Mouse (Mus musculus) layer of hippocampus, postnatal 25 days (tissue): ENCODE data around the gene Ace. TPM values are rescaled to one million over a fixed set of nuclear protein-coding genes. Genes with fewer than 3 reads are reported as not detected.
A peak's percentile ranks its signal among the peaks of the same experiment; 100 is the strongest.

Experiments
- DNase-seq, 2 experiments: peaks; one replicate each; pipeline ENCODE4 v3.0.0; 2022; ENCODE audit warnings: mixed read lengths in 2 of 2, low spot score in 1 of 2; ENCODE audit errors: extremely low spot score in 1 of 2
- total RNA-seq, 2 experiments: library from RNA; stranded (reverse); gene quantifications; 2 replicates each; pipeline ENCODE4 v1.2.3; 2021

Gene Ace
- total RNA-seq: 1 to 10 TPM; 6.2 to 7.7 TPM

DNA sequence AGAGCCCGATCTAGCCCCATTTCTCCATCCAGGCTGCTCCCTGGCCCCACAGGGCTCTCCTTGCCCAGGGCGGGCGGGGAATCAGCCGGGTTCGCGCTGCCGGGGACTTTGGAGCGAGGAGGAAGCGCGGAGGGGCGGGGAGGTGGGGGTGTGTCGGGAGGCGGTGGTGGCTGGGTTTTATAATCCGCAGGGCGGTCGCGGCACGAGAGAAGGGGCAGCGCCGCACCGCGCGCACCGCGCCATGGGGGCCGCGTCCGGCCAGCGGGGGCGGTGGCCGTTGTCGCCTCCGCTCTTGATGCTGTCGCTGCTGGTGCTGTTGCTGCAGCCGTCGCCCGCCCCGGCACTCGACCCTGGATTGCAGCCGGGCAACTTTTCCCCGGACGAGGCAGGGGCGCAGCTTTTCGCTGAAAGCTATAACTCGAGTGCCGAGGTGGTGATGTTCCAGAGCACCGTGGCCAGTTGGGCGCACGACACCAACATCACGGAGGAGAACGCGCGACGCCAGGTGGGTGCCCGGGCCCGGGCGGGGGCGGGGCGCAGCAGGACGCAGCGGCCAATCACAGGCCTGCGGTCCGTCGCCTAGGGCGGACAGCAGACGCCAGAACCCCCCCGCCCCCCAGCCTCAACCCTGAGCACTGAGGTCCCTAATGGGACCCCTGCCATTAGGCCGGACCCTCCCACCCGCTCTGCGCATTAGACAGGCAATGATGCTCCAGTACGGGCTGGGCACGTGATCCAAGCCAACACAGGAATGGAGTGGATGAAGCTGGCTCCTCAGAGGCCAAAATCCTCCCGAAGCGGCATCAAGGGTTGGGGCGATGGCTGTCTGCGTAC lies at the start of gene Ace:
Gene Ace, plus strand, starts transcription at position 205 of the 834 bp plus-strand sequence.
- DNase-seq: no peak

DNA sequence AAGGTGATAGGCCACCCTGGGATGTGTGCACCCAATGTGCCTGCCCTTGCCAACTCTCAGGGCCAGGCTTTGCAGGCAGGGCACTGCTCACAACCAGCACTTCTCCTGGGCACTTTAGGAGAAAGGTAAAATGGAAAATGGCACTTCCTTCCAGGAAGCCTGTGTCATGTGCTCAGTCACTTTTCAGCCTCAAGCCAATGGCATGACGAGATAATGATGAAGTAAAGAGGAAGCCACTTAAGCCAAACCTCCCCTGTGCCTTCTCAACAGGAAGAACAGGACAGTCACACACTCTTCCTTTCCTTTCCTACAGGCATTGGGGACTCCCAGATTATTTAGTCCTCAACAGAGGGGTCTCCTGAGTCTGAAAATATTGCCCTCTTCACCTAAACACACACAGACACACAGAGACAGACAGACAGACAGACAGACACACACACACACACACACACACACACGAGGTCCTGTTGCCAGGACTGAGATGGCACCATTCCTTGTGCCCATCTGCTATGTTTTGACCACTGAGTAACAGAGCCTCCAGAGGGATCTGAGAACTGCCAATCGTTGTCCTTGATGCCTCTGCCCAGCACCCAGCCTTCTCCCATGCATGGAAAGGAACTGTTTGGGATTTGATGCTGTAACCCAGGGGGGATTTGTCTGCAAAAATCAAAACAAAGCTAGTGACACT lies 47.5 kb upstream of the Ace start:
- DNase-seq: no peak

- no peak for DNase-seq
Measured at GRCm38 (mm10) chr11:105920836-105921235, 46.9 kb upstream of the Ace start.

GRCm38 (mm10) chr11:105921275-105921674 lies 46.5 kb upstream of the Ace start:
- no peak for DNase-seq

DNA sequence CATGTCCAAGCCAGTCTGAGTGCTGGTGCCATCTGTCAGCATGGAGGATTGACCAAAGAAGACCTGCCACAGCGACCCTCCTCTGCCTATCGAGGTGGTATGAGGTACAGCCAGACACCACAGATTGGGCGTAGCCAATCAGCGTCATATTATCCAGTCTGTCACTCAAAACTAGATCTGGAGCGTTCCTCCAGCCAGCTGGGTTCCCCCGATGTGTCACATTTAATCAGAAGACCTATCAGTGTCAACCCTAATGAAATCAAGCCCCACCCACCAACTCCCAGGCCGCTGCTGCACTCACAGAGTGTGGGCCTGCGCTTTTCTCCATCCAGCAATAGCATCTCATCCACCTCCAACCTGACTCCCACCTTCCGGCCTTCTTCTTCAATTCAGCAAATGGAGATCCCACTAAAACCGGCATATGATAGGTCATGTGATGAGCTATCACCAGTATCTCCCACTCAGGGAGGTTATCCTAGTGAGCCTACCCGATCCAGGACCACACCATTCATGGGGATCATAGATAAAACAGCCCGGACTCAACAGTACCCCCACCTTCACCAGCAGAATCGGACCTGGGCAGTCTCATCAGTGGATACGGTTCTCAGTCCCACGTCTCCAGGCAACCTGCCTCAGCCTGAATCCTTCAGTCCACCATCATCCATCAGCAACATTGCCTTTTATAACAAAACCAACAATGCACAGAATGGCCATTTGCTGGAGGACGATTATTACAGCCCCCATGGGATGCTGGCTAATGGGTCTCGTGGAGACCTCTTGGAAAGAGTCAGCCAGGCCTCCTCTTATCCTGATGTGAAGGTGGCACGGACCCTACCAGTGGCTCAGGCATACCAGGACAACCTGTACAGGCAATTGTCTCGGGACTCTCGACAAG lies 44.7 kb upstream of the Ace start:
- no peak for DNase-seq

DNA sequence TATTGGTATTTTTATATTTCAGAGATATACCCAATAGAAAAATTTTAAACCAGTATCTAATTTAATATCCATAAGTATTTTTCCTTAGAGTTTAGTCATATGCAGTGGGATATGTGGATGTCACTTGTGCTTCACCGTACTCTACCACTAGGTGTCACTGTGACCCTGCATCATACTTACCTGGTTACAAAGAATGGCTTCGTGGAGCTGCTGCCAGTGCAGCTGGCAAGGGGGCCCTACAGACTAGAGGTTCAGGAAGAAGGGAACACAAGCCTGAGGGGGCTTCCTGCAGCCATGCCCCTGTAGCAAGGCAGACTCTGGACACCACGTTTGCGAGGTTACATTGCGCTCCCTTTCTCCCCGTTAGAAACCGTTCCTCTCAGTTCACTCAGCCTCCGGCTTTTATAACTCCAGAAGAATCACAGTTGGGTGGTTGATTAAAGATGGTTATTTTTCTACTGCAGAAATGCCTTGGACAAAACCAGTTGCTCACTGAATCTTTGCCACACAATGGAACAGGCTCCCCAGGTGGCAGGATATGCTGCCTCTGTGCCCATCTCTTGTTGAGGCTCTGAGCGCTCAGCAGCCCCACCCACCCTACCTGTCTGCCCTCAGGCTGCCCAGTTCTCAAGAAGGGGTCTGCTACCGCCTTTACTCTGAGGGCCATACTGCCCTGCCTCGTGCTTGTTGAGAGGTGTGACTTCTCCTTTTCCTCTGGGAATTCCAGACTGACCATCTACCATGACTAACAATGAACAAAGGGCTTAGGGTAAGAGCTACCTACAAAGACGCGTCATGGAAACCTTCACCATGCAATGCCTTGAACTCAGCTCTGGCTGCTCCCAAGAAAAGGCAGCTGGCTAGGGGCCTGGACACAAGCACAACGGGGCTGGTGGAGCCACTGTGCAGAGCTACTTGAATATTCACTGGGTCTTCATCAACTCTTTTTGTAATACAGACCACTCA lies 40.4 kb upstream of the Ace start:
- DNase-seq: peak; percentile 53 to 76

- DNase-seq: no peak
Measured at GRCm38 (mm10) chr11:105928171-105928570, 39.6 kb upstream of the Ace start.

GRCm38 (mm10) chr11:105931380-105931779 lies 36.4 kb upstream of the Ace start:
- no peak for DNase-seq

DNA sequence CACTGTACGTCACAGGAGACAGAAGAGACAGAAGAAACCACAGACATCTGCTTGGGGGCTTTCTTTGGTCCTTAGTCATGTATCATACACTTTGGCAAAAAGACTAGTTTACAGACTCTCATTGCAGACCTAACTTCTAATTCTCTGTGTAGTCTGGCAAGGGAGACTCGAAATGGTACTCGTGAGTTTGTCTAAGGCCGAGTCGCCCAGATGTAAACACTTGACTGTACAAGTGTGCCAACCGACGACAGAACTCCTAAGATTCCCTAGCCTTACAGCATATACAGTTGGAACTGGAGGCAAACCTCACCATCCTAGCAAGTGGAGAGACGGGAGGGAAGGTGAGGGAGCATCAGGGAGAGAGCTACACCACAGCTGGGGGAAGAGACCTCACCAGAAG lies 34.0 kb upstream of the Ace start:
- DNase-seq: no peak

DNA sequence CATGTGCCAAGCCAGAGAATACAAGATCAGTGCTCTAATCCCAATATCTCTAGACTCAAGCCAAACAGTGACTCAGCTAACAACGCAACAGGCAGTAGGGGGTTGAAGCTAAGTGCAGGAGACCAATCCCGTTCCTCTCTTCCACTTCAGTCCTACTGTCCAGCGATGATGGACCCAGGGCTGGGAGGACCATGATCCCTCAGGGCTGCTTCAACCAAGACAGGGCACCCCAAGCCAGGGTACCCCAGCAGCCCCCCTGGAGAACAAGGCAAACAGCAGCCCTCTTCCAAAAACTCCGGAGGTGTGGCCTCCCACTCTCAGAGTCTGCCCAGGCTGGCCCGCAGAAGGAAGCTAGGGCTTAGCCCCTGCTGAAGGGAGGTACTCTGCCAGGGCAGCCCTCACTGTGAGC lies 33.4 kb upstream of the Ace start:
- no peak for DNase-seq

- no peak for DNase-seq
Measured at GRCm38 (mm10) chr11:105934816-105935215, 32.9 kb upstream of the Ace start.

DNA sequence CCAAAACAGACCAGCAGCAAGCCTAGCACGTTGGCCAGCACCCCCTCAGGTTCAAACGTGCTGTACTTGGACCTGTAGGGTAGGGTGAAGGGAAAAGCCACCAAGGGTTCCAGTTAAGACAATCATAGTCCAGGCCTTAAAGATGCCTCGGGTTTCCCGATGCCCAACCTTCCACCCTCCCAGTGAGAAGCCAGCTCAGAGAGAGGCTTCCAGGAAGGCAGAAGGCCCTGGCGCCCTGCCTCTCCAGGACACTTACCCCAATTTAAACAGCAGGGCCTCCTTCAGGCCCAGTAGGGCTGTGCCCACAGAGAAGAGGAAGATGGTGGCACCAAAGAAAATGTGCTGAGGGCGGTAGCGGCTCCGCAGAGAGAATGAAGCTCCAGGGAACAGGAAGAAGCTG lies 32.2 kb upstream of the Ace start:
- no peak for DNase-seq

DNA sequence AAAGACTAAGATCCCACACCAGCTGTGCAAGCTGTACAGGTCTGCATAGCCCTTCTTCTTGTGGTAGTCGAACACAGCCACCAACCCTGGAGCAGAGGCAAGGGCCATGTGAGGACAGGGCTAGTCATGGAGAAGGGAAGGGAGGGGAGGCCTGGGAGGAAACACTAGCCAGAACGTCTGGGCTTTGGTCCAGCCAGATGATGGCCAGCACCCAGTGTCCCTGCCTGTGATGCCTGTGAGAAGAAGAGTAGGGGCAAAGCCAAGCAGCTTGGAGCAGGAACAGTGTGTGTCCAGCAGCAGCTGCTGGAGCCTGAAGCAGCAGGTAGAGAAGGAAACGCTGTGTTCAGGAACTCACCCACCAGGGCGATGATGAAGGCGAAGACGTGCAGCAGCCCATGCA lies 31.5 kb upstream of the Ace start:
- DNase-seq: peak in 1 of 2 experiments; percentile 30

DNA sequence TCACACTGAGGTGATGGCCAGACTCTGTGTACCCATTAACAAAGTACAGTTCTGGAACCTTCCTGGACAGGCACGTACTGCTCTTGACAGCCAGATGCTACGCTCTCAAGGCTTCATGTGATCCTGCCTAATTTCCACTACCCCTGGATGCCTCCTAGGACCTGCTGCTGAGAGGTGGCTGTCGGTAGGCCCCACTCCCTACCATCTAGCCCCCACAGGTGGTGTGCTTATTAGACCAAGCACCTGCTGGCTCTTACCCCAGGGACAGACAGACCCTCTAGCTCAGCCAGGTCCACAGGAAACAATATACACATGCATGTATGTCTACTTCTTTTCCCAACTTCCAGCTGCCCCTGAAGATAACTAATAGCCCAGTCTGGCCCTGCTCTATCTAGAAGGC lies 30.8 kb upstream of the Ace start:
- DNase-seq: no peak

DNA sequence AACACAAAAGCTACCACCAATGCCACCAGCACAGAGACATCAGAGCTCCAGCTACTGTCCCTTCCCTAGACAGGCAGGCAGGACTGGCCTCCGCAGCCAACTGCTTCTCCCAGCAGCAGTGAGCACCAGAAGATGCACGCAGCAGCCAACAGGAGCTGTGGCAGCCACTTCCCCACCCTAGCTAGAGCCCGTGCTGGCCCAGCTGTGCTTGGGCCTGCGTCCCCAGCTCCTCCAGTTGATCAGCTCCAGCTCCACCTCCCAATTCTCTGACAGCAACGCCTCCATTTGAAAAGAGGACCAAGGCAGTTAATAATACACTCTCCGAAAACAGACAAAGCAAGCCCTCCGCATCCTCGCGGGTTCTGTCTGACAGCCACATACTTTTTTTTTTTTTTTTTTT lies 29.0 kb upstream of the Ace start:
- DNase-seq: no peak

DNA sequence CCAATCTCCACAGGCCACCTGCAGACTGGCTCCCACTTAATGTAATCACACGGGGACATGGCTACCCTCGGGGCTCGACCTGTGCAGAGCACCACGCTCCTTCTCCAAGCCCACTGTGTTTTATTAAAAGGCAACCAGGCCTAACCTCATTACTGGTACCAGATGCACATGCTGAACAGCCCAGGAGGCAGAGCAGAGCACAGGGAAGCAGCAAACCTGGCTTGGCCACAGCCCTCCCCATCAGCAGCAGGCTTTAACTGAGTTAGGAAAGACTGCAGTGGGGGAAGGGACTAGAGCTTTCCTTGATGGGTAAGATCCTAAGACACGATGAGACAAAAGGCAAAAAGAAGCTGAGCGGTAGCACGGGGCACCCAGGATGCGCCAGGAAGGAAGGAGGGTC lies 25.8 kb upstream of the Ace start:
- DNase-seq: no peak

- no peak for DNase-seq
Measured at GRCm38 (mm10) chr11:105943133-105944102, 24.3 kb upstream of the Ace start.

DNA sequence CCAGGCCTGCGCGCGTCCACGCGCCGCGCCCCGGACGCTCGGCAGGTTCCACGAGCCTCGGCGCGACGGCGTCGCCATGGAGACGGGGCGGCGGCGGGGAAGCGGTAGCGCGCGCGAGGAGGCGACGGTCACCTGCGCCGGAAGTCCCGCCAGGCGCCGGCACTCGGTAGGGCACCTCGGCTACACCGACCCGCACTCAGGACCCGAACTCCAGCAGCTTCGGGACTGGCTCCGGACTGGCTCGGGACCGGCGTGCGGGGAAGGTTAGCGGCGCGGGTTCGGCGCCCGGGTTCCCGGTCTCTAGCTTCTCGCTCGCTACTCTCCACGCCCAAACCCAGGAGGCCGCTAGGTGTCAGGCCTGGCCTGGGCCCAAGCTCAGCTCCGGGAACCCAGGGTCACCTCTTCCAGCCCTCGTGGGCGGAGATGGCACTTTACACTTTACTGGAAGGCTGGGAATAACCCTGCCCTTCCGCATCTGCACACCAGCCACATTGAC lies 23.6 kb upstream of the Ace start:
- DNase-seq: peak; percentile 50 to 52
